Mouse (Mus musculus) left cerebral cortex, adult 2 months (tissue): ENCODE measurements around the gene Adamtsl5. TPM values are rescaled to one million over a fixed set of nuclear protein-coding genes. Genes with fewer than 3 reads are reported as not detected.

ENCODE experiments used
- DNase-seq, 2 experiments: peaks; one replicate each; pipeline ENCODE4 v3.0.0; 2021 to 2022; ENCODE audit warnings: low spot score in 2 of 2, mixed read lengths in 1 of 2; ENCODE audit errors: extremely low spot score in 1 of 2
- H3K27ac ChIP-seq: fragments of 200-600 bp; 2 replicates; pipeline ENCODE4 v1.8.1; 2022
- H3K4me3 ChIP-seq: fragments of 200-600 bp; 2 replicates; pipeline ENCODE4 v1.8.1; 2022
- CTCF ChIP-seq: fragments of 200-600 bp; IDR thresholded peaks from 2 replicates; pipeline ENCODE4 v1.8.1; 2022; ENCODE audit warnings: antibody characterized with exemption, mild to moderate bottlenecking, moderate library complexity
- intact Hi-C: fragments of 180-260 bp; cut with DNase I; formaldehyde crosslinking; loops from one replicate; pipeline ENCODE4 v1.15.1; 2025
- microRNA-seq, 2 experiments: library from miRNA; unstranded; fragments of <30 nt; microRNA quantifications; one replicate each; pipeline ENCODE4 v1.2.0; 2021
- total RNA-seq, 2 experiments: library from RNA; stranded (reverse); gene quantifications; 2 replicates each; pipeline ENCODE4 v1.2.3; 2021

The Adamtsl5 gene
- total RNA-seq, 2 experiments from 2014 or later: 7.9 to 11.1 TPM

GRCm38 (mm10) chr10:80297526-80298133, 50.6 kb downstream of the Adamtsl5 start:
- Histone ChIP-seq H3K27ac (peak overlapping the region; percentile 94), H3K4me3 (peak overlapping the region; percentile 62)
- intact Hi-C loops: no loop called here
- TF ChIP-seq CTCF: no peak
- no peak for DNase-seq

GRCm38 (mm10) chr10:80296824-80297223, 51.4 kb downstream of the Adamtsl5 start:
- DNase-seq: no peak
- no peak for TF ChIP-seq CTCF
- Histone ChIP-seq H3K27ac (peak overlapping the region; percentile 94), H3K4me3 (peak overlapping the region; percentile 62)
- intact Hi-C loops: no loop called here

GRCm38 (mm10) chr10:80295618-80296425, 52.4 kb downstream of the Adamtsl5 start, which contains the start of gene Apc2:
Gene Apc2 (plus strand): TSS chr10:80295977.
- intact Hi-C loops: loop anchor here (2.0 kb wide), 1 partner anchor 79 kb away; no protein-coding TSS in a partner anchor
- peak; percentile 73 for TF ChIP-seq CTCF
- H3K4me3 ChIP-seq: peak within 1 kb of the TSS; percentile 62

GRCm38 (mm10) chr10:80294788-80295303, 53.4 kb downstream of the Adamtsl5 start:
- intact Hi-C loops: loop anchor here (2.0 kb wide), 1 partner anchor 80 kb away; no protein-coding TSS in a partner anchor
- Histone ChIP-seq H3K4me3 (no peak overlapping the region), H3K27ac (peak overlapping the region; percentile 94; the same call in 1 of the 2 replicates)
- no peak for TF ChIP-seq CTCF
- DNase-seq: no peak

More at GRCm38 (mm10) chr10:80295618-80296425, 52.4 kb downstream of the Adamtsl5 start, which contains the start of gene Apc2:
- DNase-seq: peak; percentile 77 to 78
- H3K27ac ChIP-seq: peak within 1 kb of the TSS; percentile 94

GRCm38 (mm10) chr10:80294311-80294710, 53.9 kb downstream of the Adamtsl5 start:
- Histone ChIP-seq H3K4me3 (no peak overlapping the region), H3K27ac (no peak overlapping the region)
- no peak for DNase-seq
- intact Hi-C loops: loop anchor here (2.0 kb wide), 1 partner anchor 80 kb away; no protein-coding TSS in a partner anchor
- no peak for TF ChIP-seq CTCF

- no peak for DNase-seq
- Histone ChIP-seq H3K27ac (peak overlapping the region; percentile 89), H3K4me3 (peak overlapping the region; percentile 96)
- no peak for TF ChIP-seq CTCF
- intact Hi-C loops: loop anchor here (2.0 kb wide), 1 partner anchor 55 kb away; the partner anchor contains the start of gene Adamtsl5
Measured at GRCm38 (mm10) chr10:80293325-80293724, 54.9 kb downstream of the Adamtsl5 start.

- peak; percentile 90 to 93 for DNase-seq
- TF ChIP-seq CTCF: peak; percentile 71
- Histone ChIP-seq H3K27ac (peak within 1 kb of the TSS; percentile 89), H3K4me3 (peak within 1 kb of the TSS; percentile 96)
- intact Hi-C loops: loop anchor here (2.0 kb wide), 1 partner anchor 56 kb away; the partner anchor contains the start of gene Adamtsl5
Measured at GRCm38 (mm10) chr10:80292251-80293146, 55.7 kb downstream of the Adamtsl5 start, which contains the start of gene Rps15. Gene Rps15 (plus strand): TSS chr10:80292453.

Small RNA genes within 50 kb of the gene (microRNA-seq; reads per million reads assigned to microRNA genes)
- 0 to 0.49 reads per million in 2 experiments for gene Gm22721

Other genes with a start within 250 kb of the Adamtsl5 start
- 10 to 100 TPM; 21.4 to 22.1 TPM for gene Sbno2, start 242.8 kb downstream of the Adamtsl5 start, total RNA-seq
- 100 to 1,000 TPM; 102 to 106 TPM for gene Stk11, start 232.6 kb downstream of the Adamtsl5 start, total RNA-seq
- 100 to 1,000 TPM; 356 to 366 TPM for gene Atp5d, start 209.8 kb downstream of the Adamtsl5 start, total RNA-seq
- gene Cbarp, start 207.6 kb downstream of the Adamtsl5 start, total RNA-seq: 100 to 1,000 TPM; 431 to 456 TPM
- gene Midn, start 200.1 kb downstream of the Adamtsl5 start, total RNA-seq: 100 to 1,000 TPM in 1 of 2 experiments, 10 to 100 TPM in 1; 80.7 to 127 TPM
- 10 to 100 TPM; 75.8 to 93.0 TPM for gene Cirbp, start 182.4 kb downstream of the Adamtsl5 start, total RNA-seq
- 1 to 10 TPM; 6.0 to 8.1 TPM for gene 1600002K03Rik, start 175.5 kb downstream of the Adamtsl5 start, total RNA-seq
- gene Efna2, start 168.9 kb downstream of the Adamtsl5 start, total RNA-seq: 1 to 10 TPM; 6.8 to 7.2 TPM
- gene Mum1, start 122.0 kb downstream of the Adamtsl5 start, total RNA-seq: 10 to 100 TPM; 37.8 to 43.3 TPM
- 100 to 1,000 TPM; 194 to 206 TPM for gene Ndufs7, start 99.3 kb downstream of the Adamtsl5 start, total RNA-seq
- gene Gamt, start 87.4 kb downstream of the Adamtsl5 start, total RNA-seq: 10 to 100 TPM; 16.6 to 23.3 TPM
- gene Dazap1, start 86.9 kb downstream of the Adamtsl5 start, total RNA-seq: 10 to 100 TPM; 87.4 to 90.3 TPM
- 100 to 1,000 TPM; 816 to 913 TPM for gene Rps15, start 56.0 kb downstream of the Adamtsl5 start, total RNA-seq
- gene Apc2, start 52.4 kb downstream of the Adamtsl5 start, total RNA-seq: 100 to 1,000 TPM; 111 to 113 TPM
- 10 to 100 TPM; 26.3 to 26.9 TPM for gene 2310011J03Rik, start 27.9 kb downstream of the Adamtsl5 start, total RNA-seq
- 1 to 10 TPM; 4.0 to 5.4 TPM for gene Pcsk4, start 18.9 kb downstream of the Adamtsl5 start, total RNA-seq
- gene Reep6, start 18.5 kb downstream of the Adamtsl5 start, total RNA-seq: 10 to 100 TPM; 13.5 to 13.6 TPM
- gene Plk5, start 8.0 kb upstream of the Adamtsl5 start, total RNA-seq: 10 to 100 TPM; 27.3 to 37.9 TPM
- gene Mex3d, start 39.2 kb upstream of the Adamtsl5 start, total RNA-seq: 10 to 100 TPM; 19.2 to 20.6 TPM
- 100 to 1,000 TPM; 139 to 150 TPM for gene Mbd3, start 51.1 kb upstream of the Adamtsl5 start, total RNA-seq
- 100 to 1,000 TPM; 373 to 394 TPM for gene Uqcr11, start 58.4 kb upstream of the Adamtsl5 start, total RNA-seq
- 10 to 100 TPM; 28.9 to 30.1 TPM for gene Tcf3, start 85.2 kb upstream of the Adamtsl5 start, total RNA-seq
- not detected for gene Onecut3, start 146.4 kb upstream of the Adamtsl5 start, total RNA-seq
- under 1 TPM; 0.11 to 0.63 TPM for gene Atp8b3, start 190.7 kb upstream of the Adamtsl5 start, total RNA-seq
- 10 to 100 TPM; 46.5 to 51.3 TPM for gene Rexo1, start 213.1 kb upstream of the Adamtsl5 start, total RNA-seq
- gene Klf16, start 228.9 kb upstream of the Adamtsl5 start, total RNA-seq: 10 to 100 TPM; 48.2 to 59.7 TPM
- 100 to 1,000 TPM; 185 to 191 TPM for gene Abhd17a, start 241.9 kb upstream of the Adamtsl5 start, total RNA-seq